Mouse (Mus musculus) kidney, postnatal 0 days (tissue): ENCODE data around the gene Mttp. TPM values are rescaled to one million over a fixed set of nuclear protein-coding genes. Genes with fewer than 3 reads are reported as not detected.

Experiments used
- ATAC-seq: fragments of 200-750 bp; cut with Nextera tagmentation; replicated peaks from 2 replicates; pipeline ENCODE4 v1.8.0; 2017; ENCODE audit warnings: low read depth, moderate number of reproducible peaks, moderate TSS enrichment, moderate library complexity; ENCODE audit not compliant: low FRiP score
- DNase-seq: peaks from one replicate; pipeline ENCODE4 v3.0.0-alpha.2; 2016; ENCODE audit warnings: low spot score
- H3K27ac ChIP-seq: fragments of 300-500 bp; sonication (generic); 2 replicates; pipeline ENCODE4 v1.5.1; 2014; ENCODE audit warnings: mild to moderate bottlenecking
- H3K27me3 ChIP-seq: fragments of 300-500 bp; sonication (generic); 2 replicates; pipeline ENCODE4 v1.6.1; 2014; ENCODE audit warnings: low read length, mixed read lengths; ENCODE audit not compliant: insufficient read depth
- H3K36me3 ChIP-seq: fragments of 300-500 bp; sonication (generic); 2 replicates; pipeline ENCODE4 v1.6.1; 2014; ENCODE audit warnings: low read length, mixed read lengths; ENCODE audit not compliant: insufficient read depth
- H3K4me1 ChIP-seq: fragments of 300-500 bp; sonication (generic); replicated peaks from 2 replicates; pipeline ENCODE4 v1.6.1; 2014; ENCODE audit warnings: antibody characterized with exemption, low read length, mixed read lengths; ENCODE audit not compliant: insufficient read depth
- H3K4me2 ChIP-seq: fragments of 300-500 bp; sonication (generic); 2 replicates; pipeline ENCODE4 v1.6.1; 2014; ENCODE audit warnings: mild to moderate bottlenecking, low read length, moderate library complexity, mixed read lengths
- H3K4me3 ChIP-seq: fragments of 300-500 bp; sonication (generic); replicated peaks from 2 replicates; pipeline ENCODE4 v1.5.1; 2014; ENCODE audit warnings: low read depth, low read length
- H3K9ac ChIP-seq: fragments of 300-500 bp; sonication (generic); 2 replicates; pipeline ENCODE4 v1.6.1; 2014; ENCODE audit warnings: low read depth, low read length
- H3K9me3 ChIP-seq: fragments of 300-500 bp; sonication (generic); replicated peaks from 2 replicates; pipeline ENCODE4 v1.6.1; 2016; ENCODE audit warnings: low read length, inconsistent platforms, mixed read lengths
- CTCF ChIP-seq: IDR thresholded peaks from 2 replicates; pipeline ENCODE4 v1.5.1; 2016; ENCODE audit warnings: antibody characterized with exemption, low read depth, mild to moderate bottlenecking, moderate library complexity
- WGBS: fragments of 180-500 bp; shearing (Covaris S2); extraction: QIAGEN DNeasy Blood & Tissue Kit; methylation state at CpG from one replicate; pipeline ENCODE4 v1.1.7; 2014; 5-methylcytosine and 5-hydroxymethylcytosine counted together
- polyA plus RNA-seq: library from polyadenylated mRNA; unstranded; fragments of >200 nt; fragmentation: Nextera tagmentation; extraction: Ambion mirVana; gene quantifications from 2 replicates; pipeline ENCODE4 v1.2.1, GENCODE M21; 2015

Gene Mttp
- polyA plus RNA-seq, 1 experiment from 2014 or later = 6.9 TPM

GRCm38 (mm10) chr3:138050772-138051171 is 94.0 kb downstream of the Mttp start:
- no peaks in the 10 kb centered on the region for H3K4me1 ChIP-seq
- no peaks in the 10 kb centered on the region for H3K27me3 ChIP-seq
- H3K27ac ChIP-seq = no peak overlapping the region
- H3K4me3 ChIP-seq = no peak overlapping the region
- DNase-seq = peak; percentile 73
- H3K4me2 ChIP-seq = no peak overlapping the region
- H3K9me3 ChIP-seq = no peaks in the 10 kb centered on the region
- 27% methylated on average over 11 of the region's 11 CpGs for WGBS
- no peaks in the 10 kb centered on the region for H3K36me3 ChIP-seq
- TF ChIP-seq CTCF = no peak
- H3K9ac ChIP-seq = no peak overlapping the region
- ATAC-seq = peak; percentile 54; the same call in 1 of the 2 replicates

GRCm38 (mm10) chr3:138049555-138049954 is 95.2 kb downstream of the Mttp start:
- ATAC-seq (no peak), DNase-seq (no peak)
- Histone ChIP-seq H3K27me3 (no peaks in the 10 kb centered on the region), H3K4me3 (no peak overlapping the region), H3K4me2 (no peak overlapping the region), H3K9ac (no peak overlapping the region), H3K27ac (no peak overlapping the region), H3K9me3 (no peaks in the 10 kb centered on the region), H3K36me3 (no peaks in the 10 kb centered on the region), H3K4me1 (no peaks in the 10 kb centered on the region)
- 74% methylated on average over 6 of the region's 6 CpGs for WGBS
- no peak for TF ChIP-seq CTCF

- 0 out of 2 replicates have a peak, but pooled peaks cover 2% of the 10 kb centered on the region for H3K4me1 ChIP-seq
- H3K27ac ChIP-seq = no peak overlapping the region
- ATAC-seq = no peak; the same call in 1 of the 2 replicates
- H3K4me2 ChIP-seq = no peak overlapping the region
- H3K36me3 ChIP-seq = no peaks in the 10 kb centered on the region
- H3K9me3 ChIP-seq = no peaks in the 10 kb centered on the region
- no peak for DNase-seq
- H3K9ac ChIP-seq = no peak overlapping the region
- no peak for TF ChIP-seq CTCF
- H3K27me3 ChIP-seq = no peaks in the 10 kb centered on the region
- 48% methylated on average over 7 of the region's 7 CpGs for WGBS
- no peak overlapping the region for H3K4me3 ChIP-seq
Observed at GRCm38 (mm10) chr3:138043316-138043715, 101.5 kb downstream of the Mttp start.

- Histone ChIP-seq H3K9ac (no peak overlapping the region), H3K4me1 (0 out of 2 replicates have a peak, but pooled peaks cover 2% of the 10 kb centered on the region), H3K4me2 (no peak overlapping the region), H3K27ac (no peak overlapping the region), H3K4me3 (no peak overlapping the region), H3K36me3 (no peaks in the 10 kb centered on the region), H3K27me3 (no peaks in the 10 kb centered on the region), H3K9me3 (no peaks in the 10 kb centered on the region)
- 55% methylated on average over 3 of the region's 3 CpGs for WGBS
- ATAC-seq = no peak
- no peak for TF ChIP-seq CTCF
- no peak for DNase-seq
Observed at GRCm38 (mm10) chr3:138041591-138042301, 103.0 kb downstream of the Mttp start.

GRCm38 (mm10) chr3:138040938-138041337 is 103.8 kb downstream of the Mttp start:
- no peak overlapping the region for H3K9ac ChIP-seq
- ATAC-seq (no peak), DNase-seq (no peak)
- 79% methylated on average over 2 of the region's 2 CpGs for WGBS
- H3K4me3 ChIP-seq = no peak overlapping the region
- no peaks in the 10 kb centered on the region for H3K36me3 ChIP-seq
- 0 out of 2 replicates have a peak, but pooled peaks cover 2% of the 10 kb centered on the region for H3K4me1 ChIP-seq
- no peak overlapping the region for H3K4me2 ChIP-seq
- TF ChIP-seq CTCF = no peak
- no peaks in the 10 kb centered on the region for H3K27me3 ChIP-seq
- H3K27ac ChIP-seq = no peak overlapping the region
- H3K9me3 ChIP-seq = no peaks in the 10 kb centered on the region

Other genes starting within 250 kb of the Mttp start
- 131 and 135 TPM in 2 replicates for gene Lamtor3, start 226.5 kb downstream of the Mttp start, polyA plus RNA-seq
- 8.1 and 8.2 TPM in 2 replicates for gene Dapp1, start 163.4 kb downstream of the Mttp start, polyA plus RNA-seq
- 0.13 and 0.18 TPM in 2 replicates for gene 1110002E22Rik, start 79.9 kb downstream of the Mttp start, polyA plus RNA-seq
- 0.08 and 0.14 TPM in 2 replicates for gene Gm5105, start 77.6 kb downstream of the Mttp start, polyA plus RNA-seq
- gene Trmt10a, start 1.5 kb downstream of the Mttp start, polyA plus RNA-seq = 9.5 and 13.2 TPM in 2 replicates
- 0.14 and 0.40 TPM in 2 replicates for gene 4930579F01Rik, start 48.9 kb upstream of the Mttp start, polyA plus RNA-seq
- gene Adh7, start 72.8 kb upstream of the Mttp start, polyA plus RNA-seq = 0.55 and 0.88 TPM in 2 replicates
- 147 and 160 TPM in 2 replicates for gene Adh1, start 116.0 kb upstream of the Mttp start, polyA plus RNA-seq
- 0.83 and 0.91 TPM in 2 replicates for gene Adh6a, start 168.3 kb upstream of the Mttp start, polyA plus RNA-seq
- 0.54 and 0.75 TPM in 2 replicates for gene Adh6b, start 196.8 kb upstream of the Mttp start, polyA plus RNA-seq